Mouse (Mus musculus): ENCODE results near the gene Slfn5.
"Not testable (repeated sequence)": the region's sequence is repeated elsewhere in the genome, so short reads cannot be mapped to it uniquely, and the experiment has no call there.

Gene Slfn5

GRCm38 (mm10) chr11:82947457-82947856 lies 3.7 kb upstream of the Slfn5 start:
- no peak for DNase-seq

- DNase-seq, result peak; percentile 44
Observed at GRCm38 (mm10) chr11:82949036-82949435, 2.1 kb upstream of the Slfn5 start.

- DNase-seq, result peak; percentile 90
Observed at GRCm38 (mm10) chr11:82951865-82952611, 889 bp downstream of the Slfn5 start.

DNA sequence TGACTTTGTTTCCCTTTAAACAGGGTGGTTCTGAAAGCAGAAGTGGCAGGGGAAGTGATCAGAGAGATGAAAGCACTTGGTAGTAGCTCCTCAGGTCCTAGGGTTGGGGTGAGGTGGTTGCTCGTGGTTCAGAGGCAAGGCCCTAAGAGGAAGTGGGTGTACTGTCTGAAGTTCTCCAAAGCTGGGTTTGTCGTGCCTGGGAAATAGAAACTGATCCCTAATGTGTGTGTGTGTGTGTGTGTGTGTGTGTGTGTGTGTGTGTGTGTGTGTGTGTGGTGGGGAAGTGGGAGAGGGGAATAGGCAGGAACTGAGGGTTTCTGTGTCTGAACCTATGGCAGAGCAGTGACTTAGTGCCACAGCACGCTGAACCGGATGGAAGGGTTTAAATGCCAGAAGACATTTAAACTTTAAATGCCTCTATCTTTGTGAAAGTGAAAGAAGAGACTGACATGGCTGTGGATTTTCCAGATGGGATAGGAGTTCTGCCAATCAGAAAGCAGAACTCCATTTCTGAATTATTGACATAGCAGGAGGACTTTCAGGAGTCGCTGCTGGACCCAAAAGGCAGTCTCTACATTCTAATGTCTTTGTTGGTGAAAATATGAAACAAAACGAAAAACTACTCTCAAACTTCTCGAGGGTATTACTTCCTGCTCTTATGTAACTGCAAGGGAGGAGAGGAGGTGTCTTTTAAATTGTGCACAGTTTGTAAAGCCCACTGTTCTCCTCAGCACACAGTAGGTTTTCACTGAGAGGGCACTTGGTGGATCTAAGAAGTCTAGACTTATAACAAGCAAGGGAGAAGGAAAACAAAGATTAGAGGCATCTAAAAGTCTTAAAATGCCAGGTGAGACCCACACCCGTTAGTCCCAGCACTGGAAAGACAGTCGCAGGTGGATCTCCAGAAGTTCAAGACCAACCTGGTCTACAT lies 1.7 kb downstream of the Slfn5 start:
- DNase-seq, result peak; percentile 31

- DNase-seq, result no peak
Observed at GRCm38 (mm10) chr11:82954631-82955030, 3.5 kb downstream of the Slfn5 start.

GRCm38 (mm10) chr11:82956925-82957324 lies 5.8 kb downstream of the Slfn5 start:
- DNase-seq, result no peak

- peak; percentile 48 for DNase-seq
Observed at GRCm38 (mm10) chr11:82959613-82960012, 8.5 kb downstream of the Slfn5 start.

DNA sequence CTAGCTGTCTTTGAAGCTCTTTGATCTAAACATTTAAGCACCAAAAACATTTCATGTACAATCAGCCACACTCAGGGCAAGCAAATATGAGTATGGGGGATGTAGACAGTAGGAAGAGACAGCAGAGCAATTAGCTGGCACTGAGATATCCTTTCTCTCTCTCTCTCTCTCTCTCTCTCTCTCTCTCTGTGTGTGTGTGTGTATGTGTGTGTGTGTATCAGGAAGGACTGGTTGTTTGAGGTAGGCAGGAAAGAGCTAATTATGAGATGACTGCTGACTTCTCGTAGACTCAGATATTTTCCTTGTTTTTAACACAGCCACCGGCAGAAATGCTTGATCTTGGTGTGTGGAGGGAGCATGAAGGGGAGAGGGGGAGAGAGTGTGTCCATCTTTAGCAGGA lies 10.6 kb downstream of the Slfn5 start:
- DNase-seq, result no peak

- no peak for DNase-seq
Observed at GRCm38 (mm10) chr11:82962215-82962614, 11.1 kb downstream of the Slfn5 start.

DNA sequence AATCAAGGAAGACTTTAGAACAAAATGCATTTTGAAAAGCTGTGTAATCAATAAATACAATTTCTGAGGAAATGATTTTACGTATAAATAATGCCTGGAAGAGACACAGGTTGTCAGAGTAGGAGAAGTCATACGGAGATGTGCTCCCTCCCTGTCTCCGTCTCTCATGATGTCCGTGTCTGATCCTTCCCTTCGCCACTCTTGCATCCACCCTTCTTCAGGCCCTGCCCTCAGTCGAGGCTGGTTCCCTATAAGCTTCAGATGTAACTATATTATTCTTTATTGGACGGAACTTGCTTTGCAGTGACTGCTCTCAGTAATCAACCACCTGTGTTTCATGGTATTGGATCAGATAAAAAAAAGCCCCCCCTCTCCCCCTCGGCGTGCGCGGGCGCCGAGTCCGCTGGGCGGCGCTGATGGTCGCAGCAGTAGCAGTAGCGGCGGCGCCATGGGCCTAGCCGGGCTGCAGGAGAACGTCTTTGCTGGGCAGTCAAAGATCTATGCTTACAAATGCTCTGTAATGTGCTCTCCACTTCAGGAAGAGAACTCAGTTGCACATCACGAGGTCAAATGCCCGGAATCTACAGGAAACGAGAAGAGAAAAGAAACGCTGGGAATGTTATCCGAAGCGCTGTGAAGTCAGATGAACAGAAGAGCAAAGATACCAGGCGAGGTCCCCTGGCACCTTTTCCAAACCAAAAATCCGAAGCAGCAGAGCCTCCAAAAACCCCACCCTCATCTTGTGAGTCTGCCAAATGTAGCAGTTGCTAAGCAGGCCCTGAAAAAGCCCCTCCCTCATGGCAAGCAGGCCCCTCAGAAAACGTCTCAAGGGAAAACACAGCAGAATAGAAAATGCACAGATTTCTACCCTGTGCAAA lies 19.8 kb downstream of the Slfn5 start:
- peak; percentile 74 for DNase-seq

DNA sequence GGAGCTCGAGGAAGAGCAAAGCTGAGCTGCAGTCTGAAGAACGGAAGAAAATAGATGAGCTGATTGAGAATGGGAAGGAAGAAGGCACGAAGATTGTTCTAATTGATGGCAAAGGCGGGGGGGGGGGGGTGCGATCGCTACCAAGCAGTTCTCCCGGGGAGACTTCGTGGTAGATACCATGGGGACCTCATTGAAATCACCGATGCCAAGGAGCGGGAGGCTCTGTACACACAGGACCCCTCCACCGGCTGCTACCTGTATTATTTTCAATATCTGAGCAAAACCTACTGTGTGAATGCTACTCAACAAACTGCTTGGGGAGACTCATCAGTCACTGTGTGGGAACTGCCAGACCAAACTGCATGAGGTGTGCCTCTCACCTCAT lies 20.4 kb downstream of the Slfn5 start:
- DNase-seq, result no peak

GRCm38 (mm10) chr11:82973916-82974315 lies 22.8 kb downstream of the Slfn5 start:
- DNase-seq, result peak; percentile 72

- DNase-seq, result not testable (repeated sequence)
Observed at GRCm38 (mm10) chr11:82982409-82982808, 31.3 kb downstream of the Slfn5 start.

DNA sequence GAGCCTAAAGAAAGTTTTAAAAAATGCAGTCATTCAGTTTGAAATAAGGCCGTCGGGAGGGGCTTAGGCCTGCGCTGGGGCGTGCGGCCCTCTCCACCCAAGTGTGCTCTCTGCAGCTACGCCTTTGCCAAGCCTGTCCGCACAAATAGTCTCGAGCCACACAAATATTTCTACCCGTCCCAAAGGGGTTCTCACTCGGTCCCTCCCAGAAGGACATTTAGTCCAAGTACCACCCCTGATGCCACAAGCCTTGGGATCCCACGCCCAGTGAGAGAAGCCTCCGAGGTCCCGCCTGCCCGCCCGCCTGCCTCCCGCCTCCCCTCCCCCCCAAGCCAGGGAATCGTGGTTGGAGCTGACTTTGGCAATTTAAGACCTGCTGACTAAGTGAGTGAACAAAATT lies 32.0 kb downstream of the Slfn5 start:
- DNase-seq, result no peak

GRCm38 (mm10) chr11:82987621-82988020 lies 36.5 kb downstream of the Slfn5 start:
- no peak for DNase-seq

DNA sequence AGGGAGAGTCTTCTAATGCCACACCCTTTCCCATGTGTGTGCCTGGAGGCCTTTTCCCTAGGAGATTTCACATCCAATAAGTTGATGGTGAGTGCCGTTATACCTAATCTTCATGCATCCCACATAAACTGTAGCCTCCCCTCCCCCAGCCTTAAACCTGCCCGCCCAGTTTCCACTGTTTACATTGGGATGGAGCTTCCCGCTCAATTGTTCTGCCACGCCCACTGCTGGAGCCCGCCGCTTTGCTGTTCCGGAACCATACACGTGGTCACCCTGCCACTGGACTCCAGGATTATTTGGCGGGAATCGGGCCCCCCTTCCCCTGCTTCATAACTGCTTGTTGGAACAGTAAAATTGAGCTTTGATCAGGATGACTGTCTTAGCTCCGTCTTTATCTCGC lies 38.2 kb downstream of the Slfn5 start:
- DNase-seq, result peak; percentile 35

DNA sequence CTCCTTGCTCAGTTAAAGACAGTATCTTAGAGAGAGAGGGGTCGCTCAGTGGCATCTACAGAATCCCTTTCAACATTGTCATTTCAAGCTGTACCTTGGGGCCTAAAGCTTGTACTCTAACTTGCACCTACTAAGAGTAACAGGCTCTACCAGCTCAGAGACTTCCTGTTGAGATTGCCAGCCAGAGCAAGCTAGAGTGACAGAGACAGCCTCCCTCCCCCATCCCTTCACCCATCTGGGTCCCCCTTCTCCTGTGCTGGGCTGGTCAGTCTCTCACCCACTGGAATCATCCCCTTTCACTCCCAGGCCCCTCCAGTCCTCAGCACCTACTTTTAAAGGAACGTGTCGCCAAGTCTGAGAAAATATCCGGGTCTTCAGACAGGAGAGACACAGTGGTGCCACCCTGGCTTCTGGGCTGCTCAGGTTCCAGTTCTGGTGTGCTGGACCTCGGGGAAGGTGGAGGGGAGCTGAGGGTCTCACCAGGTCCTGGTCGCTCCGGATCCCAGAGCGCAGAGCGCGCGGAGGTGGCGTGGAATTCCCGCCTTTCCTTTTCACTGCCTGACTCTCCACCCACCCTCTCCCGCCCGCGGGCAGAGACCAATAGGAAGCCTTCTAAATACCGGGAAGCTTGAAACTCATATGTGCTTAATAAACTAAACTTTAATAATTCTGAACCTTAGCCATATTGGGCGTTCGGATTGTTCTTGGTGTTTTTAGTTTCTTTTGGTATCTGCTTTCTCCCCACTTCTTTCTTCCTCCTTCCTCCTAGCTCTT lies 39.6 kb downstream of the Slfn5 start:
- peak; percentile 60 for DNase-seq

DNA sequence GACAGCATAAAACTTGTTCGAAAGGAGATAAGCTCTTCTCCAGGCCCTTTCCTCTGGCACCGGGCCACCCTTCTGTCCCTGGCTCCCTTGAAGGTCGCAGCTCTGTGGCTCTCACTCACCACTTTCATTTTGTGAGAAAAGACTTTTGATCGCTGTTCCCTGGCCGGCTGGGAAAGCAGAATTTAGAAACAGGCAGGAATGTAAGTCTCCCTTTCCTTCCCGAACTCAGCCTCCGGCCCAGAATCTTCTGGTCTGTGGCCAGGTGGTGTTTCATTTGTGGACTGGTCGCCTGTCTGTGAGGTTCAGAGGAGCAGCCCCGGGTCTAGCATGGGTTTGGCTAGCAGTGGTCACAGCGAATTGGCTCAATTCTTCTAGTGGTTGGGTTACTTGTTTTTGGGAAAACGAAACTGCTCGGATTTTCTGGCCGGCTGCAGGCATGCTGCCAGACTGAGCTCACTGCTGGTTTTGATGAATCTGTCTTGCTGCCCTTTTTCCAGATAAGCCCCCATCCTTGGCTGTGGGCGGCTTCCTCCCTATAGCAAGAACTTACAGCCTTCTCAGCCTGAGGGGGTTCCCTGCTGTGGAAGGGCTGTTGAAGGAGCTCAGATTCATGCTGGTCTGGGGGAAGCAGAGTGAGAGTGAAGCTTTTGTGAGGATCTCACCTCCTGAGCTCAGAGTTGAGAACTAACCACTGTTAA lies 40.5 kb downstream of the Slfn5 start, which contains the start of gene Slfn9:
Slfn9 (minus strand) TSS at position 362 of the 698 bp plus-strand sequence.
- peak; percentile 71 for DNase-seq

DNA sequence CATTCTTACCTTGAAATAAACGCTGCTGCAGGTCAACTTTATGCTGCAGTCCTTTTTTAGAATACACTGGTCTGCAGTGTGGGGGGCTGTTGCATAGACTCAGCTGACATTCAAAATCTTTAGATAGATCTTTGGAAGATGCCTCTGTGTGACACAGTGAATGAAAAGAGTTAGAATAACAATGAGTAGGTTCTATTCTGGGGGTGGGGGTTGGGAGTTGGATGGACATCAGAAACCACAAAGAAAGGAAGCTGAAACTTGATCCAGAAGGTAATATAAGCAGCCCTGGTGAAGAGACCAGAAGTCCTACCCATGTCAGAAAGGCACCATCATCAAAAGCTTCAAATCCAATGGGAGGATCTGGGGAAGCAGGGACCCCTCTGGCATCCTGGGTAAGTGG lies 62.2 kb downstream of the Slfn5 start:
- no peak for DNase-seq

Measured in kidney, postnatal 10 days (tissue).